Mouse (Mus musculus): ENCODE results near the gene Snx29. TPM values are rescaled to one million over a fixed set of nuclear protein-coding genes. Genes with fewer than 3 reads are reported as not detected.

The Snx29 gene
- total and polyA plus RNA-seq, 3 experiments, result 1.2 to 3.2 (median 3.1) TPM

- H3K36me3 ChIP-seq (replicated peaks in 1 of 2; ENCODE audit: control insufficient read depth in 1 of 2, insufficient read depth in 1 of 2, low read length in 1 of 2), result no peaks in the 10 kb centered on the region
- no peaks in the 10 kb centered on the region for H3K79me2 ChIP-seq (replicated peaks; ENCODE audit: control insufficient read depth, extremely low read depth, insufficient read depth, poor library complexity, severe bottlenecking)
- TF ChIP-seq RCOR1 (conservative IDR thresholded peaks at IDR 0.05; ENCODE audit: low read depth, low read length) (no peak), RAD21 (IDR thresholded peaks at IDR 0.05; ENCODE audit: low read depth, low read length) (no peak), MAFK (IDR thresholded peaks at IDR 0.05; ENCODE audit: insufficient replicate concordance, low read length) (no peak), UBTF (IDR thresholded peaks at IDR 0.05; ENCODE audit: low read depth, low read length) (no peak)
- no peak overlapping the region for H3K4me3 ChIP-seq (replicated peaks in 1 of 3; ENCODE audit: low read depth in 2 of 3, low read length in 2 of 3, poor library complexity in 1 of 3)
- DNase-seq (ENCODE audit: extremely low read depth), result no peak
- H3K27me3 ChIP-seq (replicated peaks), result no peaks in the 10 kb centered on the region
- H3K4me2 ChIP-seq (ENCODE audit: insufficient read depth, low read depth, poor library complexity, severe bottlenecking), result no peak overlapping the region
- H3K9ac ChIP-seq (ENCODE audit: insufficient read depth, low read depth), result no peak overlapping the region
- in situ Hi-C loops (cut with MboI; ENCODE audit: low pct_ligation_motif_present, low pct_unique_long_range_greater_than_20kb, low sequenced_read_pairs), result loop anchor here (5.0 kb wide), 1 partner anchor 33 kb away; no protein-coding TSS in a partner anchor
- H3K27ac ChIP-seq (ENCODE audit: insufficient read depth, low read depth), result no peak overlapping the region
- dilution Hi-C loops (cut with MboI; ENCODE audit: extremely low pct_ligation_motif_present, extremely low pct_unique_long_range_greater_than_20kb, low sequenced_read_pairs), result no loop called here
- H3K4me1 ChIP-seq (ENCODE audit: control insufficient read depth in 1 of 2, insufficient read depth in 2 of 2), result peaks cover 9 to 34% of the 10 kb centered on the region in 2 experiments
- no peaks in the 10 kb centered on the region for H3K9me3 ChIP-seq (replicated peaks; ENCODE audit: low read length)
Measured at GRCm38 (mm10) chr16:11565126-11565525, 242.4 kb downstream of the Snx29 start.

GRCm38 (mm10) chr16:11567594-11567993 lies 244.9 kb downstream of the Snx29 start:
- TF ChIP-seq CTCF (conservative IDR thresholded peaks at IDR 0.05 in 1 of 2, IDR thresholded peaks at IDR 0.05 in 1 of 2; ENCODE audit: low read depth in 2 of 2, low read length in 2 of 2), result no peak
- no peak for TF ChIP-seq RAD21 (IDR thresholded peaks at IDR 0.05; ENCODE audit: low read depth, low read length)
- no peak for TF ChIP-seq EP300 (IDR thresholded peaks at IDR 0.05; ENCODE audit: low read length)
- TF ChIP-seq PAX5 (IDR thresholded peaks at IDR 0.05; ENCODE audit: low read length), result no peak
- TF ChIP-seq TBP (conservative IDR thresholded peaks at IDR 0.05; ENCODE audit: low read depth, low read length), result no peak
- no peak for TF ChIP-seq HCFC1 (IDR thresholded peaks at IDR 0.05; ENCODE audit: low read depth, low read length)
- TF ChIP-seq CHD1 (IDR thresholded peaks at IDR 0.05; ENCODE audit: low read depth, low read length), result no peak
- no peak for TF ChIP-seq USF2 (conservative IDR thresholded peaks at IDR 0.05; ENCODE audit: low read depth, low read length)
- no peak for TF ChIP-seq MYC (IDR thresholded peaks at IDR 0.05; ENCODE audit: low read depth, low read length)
- no peak for TF ChIP-seq MAX (IDR thresholded peaks at IDR 0.05; ENCODE audit: low read length)
- TF ChIP-seq MAZ (IDR thresholded peaks at IDR 0.05; ENCODE audit: low read depth, low read length), result no peak
- TF ChIP-seq E2F4 (IDR thresholded peaks at IDR 0.05; ENCODE audit: insufficient replicate concordance, low read depth, low read length), result no peak
- no peak for TF ChIP-seq SMC3 (IDR thresholded peaks at IDR 0.05; ENCODE audit: low read depth, low read length)
- no peak for TF ChIP-seq KAT2A (IDR thresholded peaks at IDR 0.05; ENCODE audit: insufficient replicate concordance, low read length)
- no peak for TF ChIP-seq ZC3H11A (IDR thresholded peaks at IDR 0.05; ENCODE audit: low read depth, low read length)
- no peak for TF ChIP-seq POLR2A (IDR thresholded peaks at IDR 0.05; ENCODE audit: low read depth, low read length)
- no peak for DNase-seq (ENCODE audit: extremely low read depth)
- Histone ChIP-seq H3K4me2 (ENCODE audit: insufficient read depth, low read depth, poor library complexity, severe bottlenecking) (no peak overlapping the region), H3K4me3 (replicated peaks in 1 of 3; ENCODE audit: low read depth in 2 of 3, low read length in 2 of 3, poor library complexity in 1 of 3) (no peak overlapping the region), H3K27me3 (replicated peaks) (no peaks in the 10 kb centered on the region), H3K27ac (ENCODE audit: insufficient read depth, low read depth) (no peak overlapping the region), H3K9ac (ENCODE audit: insufficient read depth, low read depth) (no peak overlapping the region), H3K9me3 (replicated peaks; ENCODE audit: low read length) (no peaks in the 10 kb centered on the region), H3K79me2 (replicated peaks; ENCODE audit: control insufficient read depth, extremely low read depth, insufficient read depth, poor library complexity, severe bottlenecking) (no peaks in the 10 kb centered on the region), H3K4me1 (ENCODE audit: control insufficient read depth in 1 of 2, insufficient read depth in 2 of 2) (peaks cover 9 to 38% of the 10 kb centered on the region in 2 experiments), H3K36me3 (replicated peaks in 1 of 2; ENCODE audit: control insufficient read depth in 1 of 2, insufficient read depth in 1 of 2, low read length in 1 of 2) (no peaks in the 10 kb centered on the region)
- dilution Hi-C loops (cut with MboI; ENCODE audit: extremely low pct_ligation_motif_present, extremely low pct_unique_long_range_greater_than_20kb, low sequenced_read_pairs), result no loop called here
- in situ Hi-C loops (cut with MboI; ENCODE audit: low pct_ligation_motif_present, low pct_unique_long_range_greater_than_20kb, low sequenced_read_pairs), result loop anchor here (5.0 kb wide), 1 partner anchor 35 kb away; no protein-coding TSS in a partner anchor

Data from CH12.LX (cell line).